Mouse (Mus musculus) CH12.LX (cell line): ENCODE measurements at regions not wholly inside any gene's neighbourhood (a gene's known extent, or its start where the extent isn't known, plus 50 kb on each side); places are given as distances from the start of the nearest gene placed in this dataset.
"Not testable (repeated sequence)": the region's sequence is repeated elsewhere in the genome, so short reads cannot be mapped to it uniquely, and the experiment has no call there.

ENCODE experiments used
- DNase-seq: peaks from one replicate; pipeline ENCODE4 v3.0.0-alpha.2; 2013; ENCODE audit errors: extremely low read depth
- H3K27ac ChIP-seq: 2 replicates; pipeline ENCODE4 v1.5.1; 2012; ENCODE audit warnings: low read depth, mild to moderate bottlenecking, control low read depth, moderate library complexity; ENCODE audit not compliant: insufficient read depth
- H3K27me3 ChIP-seq: replicated peaks from 2 replicates; pipeline ENCODE3; 2012; ENCODE audit warnings: inconsistent platforms
- H3K36me3 ChIP-seq, 2 experiments: replicated peaks in 1 of 2; 2 replicates each; pipeline versions ENCODE3 to v1.6.1; 2012; ENCODE audit warnings: inconsistent platforms in 1 of 2, low read length in 1 of 2, mild to moderate bottlenecking in 1 of 2, mixed read lengths in 1 of 2, moderate library complexity in 1 of 2; ENCODE audit not compliant: control insufficient read depth in 1 of 2, insufficient read depth in 1 of 2
- H3K4me1 ChIP-seq, 2 experiments: 2 replicates each; pipeline ENCODE4 v1.6.1; 2012; ENCODE audit warnings: inconsistent platforms in 1 of 2, moderate library complexity in 1 of 2; ENCODE audit not compliant: insufficient read depth in 2 of 2, control insufficient read depth in 1 of 2
- H3K4me2 ChIP-seq: 2 replicates; pipeline ENCODE4 v1.6.1; 2012; ENCODE audit warnings: low read depth, mild to moderate bottlenecking, control low read depth; ENCODE audit not compliant: poor library complexity, insufficient read depth, severe bottlenecking
- H3K4me3 ChIP-seq, 3 experiments: fragments of 150-350 bp in 1 of 3; sonication (generic) in 1 of 3; replicated peaks in 1 of 3; 2 replicates each; pipeline versions ENCODE3 to v1.5.1; 2011 to 2012; ENCODE audit warnings: low read depth in 2 of 3, low read length in 2 of 3, mild to moderate bottlenecking in 2 of 3, moderate library complexity in 2 of 3, control low read depth in 1 of 3, improper control_type of control experiment in 1 of 3, inconsistent platforms in 1 of 3, mixed read lengths in 1 of 3; ENCODE audit not compliant: poor library complexity in 1 of 3
- H3K79me2 ChIP-seq: replicated peaks from 2 replicates; pipeline ENCODE4 v1.6.1; 2012; ENCODE audit warnings: mild to moderate bottlenecking, moderate library complexity; ENCODE audit not compliant: control insufficient read depth, poor library complexity, insufficient read depth, severe bottlenecking; ENCODE audit errors: extremely low read depth
- H3K9ac ChIP-seq: 2 replicates; pipeline ENCODE4 v1.6.1; 2012; ENCODE audit warnings: low read depth, mild to moderate bottlenecking, control low read depth, moderate library complexity; ENCODE audit not compliant: insufficient read depth
- H3K9me3 ChIP-seq: replicated peaks from 2 replicates; pipeline ENCODE3; 2012; ENCODE audit warnings: low read length, inconsistent platforms, mixed read lengths
- BHLHE40 ChIP-seq: IDR thresholded peaks from 2 replicates; pipeline ENCODE4 v1.6.1; 2011; ENCODE audit warnings: mild to moderate bottlenecking, low read depth, low read length, improper control_type of control experiment
- E2F4 ChIP-seq: IDR thresholded peaks from 2 replicates; pipeline ENCODE4 v1.6.1; 2011; ENCODE audit warnings: low read depth, low read length, improper control_type of control experiment; ENCODE audit not compliant: insufficient replicate concordance
- EP300 ChIP-seq: IDR thresholded peaks from 2 replicates; pipeline ENCODE4 v1.6.1; 2011; ENCODE audit warnings: low read length, improper control_type of control experiment
- ETS1 ChIP-seq: conservative IDR thresholded peaks from 2 replicates; pipeline ENCODE4 v1.6.1; 2012; ENCODE audit warnings: low read depth, mild to moderate bottlenecking, inconsistent platforms, low read length, improper control_type of control experiment, moderate library complexity
- KAT2A ChIP-seq: IDR thresholded peaks from 2 replicates; pipeline ENCODE4 v1.6.1; 2012; ENCODE audit warnings: low read length, improper control_type of control experiment, inconsistent platforms; ENCODE audit not compliant: insufficient replicate concordance
- MAFK ChIP-seq: IDR thresholded peaks from 2 replicates; pipeline ENCODE4 v1.6.1; 2011; ENCODE audit warnings: low read length, improper control_type of control experiment; ENCODE audit not compliant: insufficient replicate concordance
- MAZ ChIP-seq: IDR thresholded peaks from 2 replicates; pipeline ENCODE4 v1.6.1; 2012; ENCODE audit warnings: low read depth, mild to moderate bottlenecking, inconsistent platforms, low read length, improper control_type of control experiment, moderate library complexity
- MEF2A ChIP-seq: IDR thresholded peaks from 2 replicates; pipeline ENCODE4 v1.6.1; 2014; ENCODE audit warnings: low read depth, mild to moderate bottlenecking, inconsistent platforms, low read length, improper control_type of control experiment, borderline replicate concordance
- MXI1 ChIP-seq: IDR thresholded peaks from 2 replicates; pipeline ENCODE4 v1.6.1; 2011; ENCODE audit warnings: mild to moderate bottlenecking, low read depth, low read length, improper control_type of control experiment
- NRF1 ChIP-seq: IDR thresholded peaks from 2 replicates; pipeline ENCODE4 v1.6.1; 2014; ENCODE audit warnings: low read depth, mild to moderate bottlenecking, inconsistent platforms, low read length, improper control_type of control experiment, moderate library complexity
- POLR2AphosphoS2 ChIP-seq: IDR thresholded peaks from 2 replicates; pipeline ENCODE4 v1.6.1; 2011; ENCODE audit warnings: low read depth, low read length, improper control_type of control experiment
- RAD21 ChIP-seq: IDR thresholded peaks from 2 replicates; pipeline ENCODE4 v1.6.1; 2011; ENCODE audit warnings: low read depth, mild to moderate bottlenecking, low read length, improper control_type of control experiment, moderate library complexity
- RCOR1 ChIP-seq: conservative IDR thresholded peaks from 2 replicates; pipeline ENCODE4 v1.6.1; 2012; ENCODE audit warnings: low read depth, mild to moderate bottlenecking, inconsistent platforms, low read length, improper control_type of control experiment
- SIN3A ChIP-seq: IDR thresholded peaks from 2 replicates; pipeline ENCODE4 v1.6.1; 2012; ENCODE audit warnings: low read length, improper control_type of control experiment, inconsistent platforms
- SMC3 ChIP-seq: IDR thresholded peaks from 2 replicates; pipeline ENCODE4 v1.6.1; 2011; ENCODE audit warnings: low read depth, low read length, improper control_type of control experiment
- TBP ChIP-seq: conservative IDR thresholded peaks from 2 replicates; pipeline ENCODE4 v1.6.1; 2011; ENCODE audit warnings: low read depth, low read length, improper control_type of control experiment
- UBTF ChIP-seq: IDR thresholded peaks from 2 replicates; pipeline ENCODE4 v1.6.1; 2012; ENCODE audit warnings: low read depth, mild to moderate bottlenecking, inconsistent platforms, low read length, improper control_type of control experiment, moderate library complexity
- USF1 ChIP-seq: IDR thresholded peaks from 2 replicates; pipeline ENCODE4 v1.6.1; 2014; ENCODE audit warnings: low read depth, mild to moderate bottlenecking, inconsistent platforms, low read length, improper control_type of control experiment
- ZC3H11A ChIP-seq: IDR thresholded peaks from 2 replicates; pipeline ENCODE4 v1.6.1; 2012; ENCODE audit warnings: low read depth, mild to moderate bottlenecking, inconsistent platforms, low read length, improper control_type of control experiment
- ZKSCAN1 ChIP-seq: IDR thresholded peaks from 2 replicates; pipeline ENCODE4 v1.6.1; 2012; ENCODE audit warnings: low read depth, inconsistent platforms, low read length, improper control_type of control experiment, borderline replicate concordance
- dilution Hi-C: fragments of 300-500 bp; cut with MboI; formaldehyde crosslinking; loops from 2 replicates; pipeline ENCODE4 v1.14.3; 2020; ENCODE audit warnings: low sequenced_read_pairs; ENCODE audit not compliant: extremely low pct_unique_long_range_greater_than_20kb, extremely low pct_ligation_motif_present
- in situ Hi-C: fragments of 300-500 bp; cut with MboI; formaldehyde crosslinking; loops from 3 replicates; pipeline ENCODE4 v1.14.3; 2019; ENCODE audit warnings: low sequenced_read_pairs, low pct_ligation_motif_present, low pct_unique_long_range_greater_than_20kb, mixed read lengths

- in situ Hi-C loops = no loop called here
- no peaks in the 10 kb centered on the region for H3K4me1 ChIP-seq
Observed at GRCm38 (mm10) chr1:35213875-35214274, 364.1 kb downstream of the Plekhb2 start.

GRCm38 (mm10) chr1:35216411-35216810 lies 366.6 kb downstream of the Plekhb2 start:
- in situ Hi-C loops = no loop called here
- no peak overlapping the region for H3K4me2 ChIP-seq
- peaks cover 4% of the 10 kb centered on the region for H3K27me3 ChIP-seq
- H3K9ac ChIP-seq = no peak overlapping the region
- H3K36me3 ChIP-seq = no peaks in the 10 kb centered on the region
- TF ChIP-seq KAT2A (no peak), NRF1 (no peak), TBP (no peak), MXI1 (no peak), MEF2A (no peak), RCOR1 (no peak), ZC3H11A (no peak), EP300 (no peak), SMC3 (no peak), RAD21 (no peak), POLR2AphosphoS2 (no peak), MAZ (no peak), SIN3A (no peak), BHLHE40 (no peak), MAFK (no peak)
- no peak overlapping the region for H3K27ac ChIP-seq
- dilution Hi-C loops = no loop called here
- no peak overlapping the region for H3K4me3 ChIP-seq
- H3K79me2 ChIP-seq = no peaks in the 10 kb centered on the region
- no peaks in the 10 kb centered on the region for H3K9me3 ChIP-seq
- no peak for DNase-seq
- peaks cover 2 to 5% of the 10 kb centered on the region in 2 experiments; a peak in 3 of 4 replicates for H3K4me1 ChIP-seq

More at GRCm38 (mm10) chr1:35213875-35214274, 364.1 kb downstream of the Plekhb2 start:
- Histone ChIP-seq H3K4me2 (no peak overlapping the region), H3K79me2 (no peaks in the 10 kb centered on the region), H3K4me3 (no peak overlapping the region), H3K9ac (no peak overlapping the region), H3K36me3 (no peaks in the 10 kb centered on the region), H3K27me3 (peaks cover 4% of the 10 kb centered on the region), H3K27ac (no peak overlapping the region), H3K9me3 (no peaks in the 10 kb centered on the region)
- no peak for TF ChIP-seq ZKSCAN1
- TF ChIP-seq USF1 = no peak
- no peak for TF ChIP-seq ETS1
- no peak for TF ChIP-seq SIN3A
- TF ChIP-seq EP300 = no peak
- no peak for TF ChIP-seq UBTF
- TF ChIP-seq E2F4 = no peak
- dilution Hi-C loops = no loop called here
- no peak for DNase-seq

GRCm38 (mm10) chr1:35220215-35220614 lies 370.4 kb downstream of the Plekhb2 start:
- H3K27me3 ChIP-seq, H3K4me1 ChIP-seq, H3K9me3 ChIP-seq, H3K9ac ChIP-seq, H3K4me3 ChIP-seq, H3K4me2 ChIP-seq, H3K36me3 ChIP-seq, H3K27ac ChIP-seq, DNase-seq, H3K79me2 ChIP-seq, in situ Hi-C loops, dilution Hi-C loops: not testable (repeated sequence)
